18 mouse cellular contexts compared by ENCODE assay signal in genomic region chr2:139934577-139934976, GRCm38 (mm10).
DNase-seq lines count a peak whose midpoint lies in the region; ATAC-seq and TF ChIP-seq lines count a peak whose summit lies in the region.
"Had no signal": no experiment of that assay in that cellular context is flagged by ENCODE, and none has a peak within 500 bp of the region (broad histone marks: within the 10 kb centered on the region; RNA-seq: fewer than 3 reads in every experiment).

No protein-coding gene starts in this region.

- H3K27ac ChIP-seq in spleen, adult 2 months (ENCODE audit: insufficient read depth, low read length) = peak overlapping the region; percentile 51
- peak overlapping the region; percentile 62 for H3K27ac ChIP-seq in embryonic facial prominence, embryonic 11.5 days (replicated peaks; ENCODE audit: low read depth, low read length)
- peak overlapping the region; percentile 68 for H3K27ac ChIP-seq in limb, embryonic 13.5 days
- H3K27ac ChIP-seq: forebrain, embryonic 15.5 days; hindbrain, embryonic 13.5 days; kidney, postnatal 0 days; stomach, postnatal 0 days had no signal

- H3K36me3 ChIP-seq in spleen, adult 2 months (ENCODE audit: control insufficient read depth, insufficient read depth, low read length) = no peaks in the 10 kb centered on the region
- H3K36me3 ChIP-seq in embryonic facial prominence, embryonic 11.5 days (replicated peaks; ENCODE audit: control insufficient read depth, insufficient read depth, low read depth, low read length) = no peaks in the 10 kb centered on the region
- no peaks in the 10 kb centered on the region for H3K36me3 ChIP-seq in limb, embryonic 13.5 days
- H3K36me3 ChIP-seq: forebrain, embryonic 15.5 days had no signal

- no peak overlapping the region for H3K4me2 ChIP-seq in embryonic facial prominence, embryonic 11.5 days (ENCODE audit: low read depth, low read length)
- H3K4me2 ChIP-seq in limb, embryonic 13.5 days (replicated peaks) = peak overlapping the region; percentile 39
- H3K4me2 ChIP-seq: forebrain, embryonic 15.5 days; hindbrain, embryonic 13.5 days; liver, embryonic 11.5 days had no signal

- no peak overlapping the region for H3K9ac ChIP-seq in embryonic facial prominence, embryonic 11.5 days (replicated peaks; ENCODE audit: low read length)
- H3K9ac ChIP-seq in limb, embryonic 13.5 days = no peak overlapping the region
- H3K9ac ChIP-seq: forebrain, embryonic 15.5 days; hindbrain, embryonic 13.5 days had no signal

- no peak for TF ChIP-seq CTCF in spleen, adult 2 months (IDR thresholded peaks at IDR 0.05; ENCODE audit: extremely low read depth, insufficient read depth, insufficient read length, insufficient replicate concordance)

- H3K9me3 ChIP-seq in embryonic facial prominence, embryonic 11.5 days (replicated peaks; ENCODE audit: control insufficient read depth, low read length) = no peaks in the 10 kb centered on the region
- no peaks in the 10 kb centered on the region for H3K9me3 ChIP-seq in limb, embryonic 13.5 days
- H3K9me3 ChIP-seq: forebrain, embryonic 15.5 days; hindbrain, embryonic 13.5 days had no signal

- no peaks in the 10 kb centered on the region for H3K27me3 ChIP-seq in spleen, adult 2 months (ENCODE audit: control insufficient read depth, insufficient read depth, low read length)
- H3K27me3 ChIP-seq in embryonic facial prominence, embryonic 11.5 days (ENCODE audit: control insufficient read depth, insufficient read depth, low read length) = no peaks in the 10 kb centered on the region
- no peaks in the 10 kb centered on the region for H3K27me3 ChIP-seq in limb, embryonic 13.5 days
- H3K27me3 ChIP-seq: forebrain, embryonic 15.5 days; hindbrain, embryonic 13.5 days had no signal

- peak; percentile 76 for ATAC-seq in embryonic facial prominence, embryonic 11.5 days (replicated peaks; ENCODE audit: insufficient number of reproducible peaks, low FRiP score, low TSS enrichment, low read depth)
- peak; percentile 81 for ATAC-seq in limb, embryonic 13.5 days (ENCODE audit: low FRiP score, low read depth)
- ATAC-seq: forebrain, embryonic 15.5 days; lung, postnatal 0 days had no signal

- no peak for TF ChIP-seq POLR2A in spleen, adult 2 months (IDR thresholded peaks at IDR 0.05; ENCODE audit: low read depth, low read length)

- WGBS in spleen, adult 2 months = 75% methylated on average over 10 of the region's 10 CpGs
- 32% methylated on average over 10 of the region's 10 CpGs for WGBS in embryonic facial prominence, embryonic 11.5 days
- 12% methylated on average over 10 of the region's 10 CpGs for WGBS in limb, embryonic 13.5 days

- DNase-seq in spleen, adult 2 months (ENCODE audit: low read depth in 1 of 2, low spot score in 2 of 2) = no peak
- DNase-seq in spleen, adult 18-20 months = no peak
- DNase-seq in embryonic facial prominence, embryonic 11.5 days (ENCODE audit: low spot score) = peak; percentile 93
- DNase-seq in thymus, postnatal 4 days = peak; percentile 49
- DNase-seq in ovary, postnatal 10 days (ENCODE audit: low spot score) = no peak
- DNase-seq in right cerebral cortex, postnatal 10 days (ENCODE audit: low spot score in 2 of 2) = no peak
- DNase-seq in cerebellum, adult 8-10 months = no peak
- DNase-seq: cerebellum, postnatal 36 days; heart, adult 18-20 months; layer of hippocampus, adult 9-11 months; midbrain, embryonic 14.5 days had no signal

- no peaks in the 10 kb centered on the region; the same call in 1 of the 2 replicates for H3K4me1 ChIP-seq in spleen, adult 2 months (ENCODE audit: control insufficient read depth, insufficient read depth, insufficient read length)
- H3K4me1 ChIP-seq in embryonic facial prominence, embryonic 11.5 days (ENCODE audit: control insufficient read depth, insufficient read depth, low read length) = no peaks in the 10 kb centered on the region
- H3K4me1 ChIP-seq in limb, embryonic 13.5 days = peaks cover 26% of the 10 kb centered on the region
- H3K4me1 ChIP-seq: forebrain, embryonic 15.5 days; hindbrain, embryonic 13.5 days had no signal

- H3K4me3 ChIP-seq in spleen, adult 2 months (ENCODE audit: extremely low read depth, insufficient read depth, insufficient read length) = no peak overlapping the region
- no peak overlapping the region for H3K4me3 ChIP-seq in embryonic facial prominence, embryonic 11.5 days (ENCODE audit: low read depth, low read length)
- H3K4me3 ChIP-seq in limb, embryonic 13.5 days = no peak overlapping the region
- H3K4me3 ChIP-seq: forebrain, embryonic 15.5 days; hindbrain, embryonic 13.5 days had no signal

Comparison
In these comparisons a context has a peak if more than half of its experiments do, and no peak if none do; other contexts are left out.
1. DNase-seq: peak in embryonic facial prominence, embryonic 11.5 days (single experiment) and thymus, postnatal 4 days (single experiment); none in spleen, adult 2 months (0 of 2), spleen, adult 18-20 months (0 of 2), ovary, postnatal 10 days (single experiment), right cerebral cortex, postnatal 10 days (0 of 2) and cerebellum, adult 8-10 months (single experiment).
2. Peak in every context shown above with its lines, with median percentiles within 50 percentile points of each other: H3K27ac ChIP-seq.